Mouse (Mus musculus) limb, embryonic 12.5 days (tissue): ENCODE measurements around the gene Zfp454. TPM values are rescaled to one million over a fixed set of nuclear protein-coding genes. Genes with fewer than 3 reads are reported as not detected.

ENCODE experiments used
- ATAC-seq: fragments of 200-750 bp; cut with Nextera tagmentation; 2 replicates; pipeline ENCODE4 v1.8.0; 2017; ENCODE audit warnings: low read depth, moderate TSS enrichment; ENCODE audit not compliant: insufficient number of reproducible peaks, insufficient read depth, low FRiP score, low TSS enrichment
- H3K27ac ChIP-seq: fragments of 300-500 bp; sonication (generic); 2 replicates; pipeline ENCODE4 v1.5.1; 2016; ENCODE audit warnings: mild to moderate bottlenecking, moderate library complexity
- H3K27me3 ChIP-seq: fragments of 300-500 bp; sonication (generic); 2 replicates; pipeline ENCODE4 v1.6.1; 2016; ENCODE audit warnings: mild to moderate bottlenecking, moderate library complexity
- H3K36me3 ChIP-seq: fragments of 300-500 bp; sonication (generic); 2 replicates; pipeline ENCODE4 v1.6.1; 2016; ENCODE audit warnings: mild to moderate bottlenecking, moderate library complexity
- H3K4me1 ChIP-seq: fragments of 300-500 bp; sonication (generic); replicated peaks from 2 replicates; pipeline ENCODE4 v1.6.1; 2016
- H3K4me2 ChIP-seq: fragments of 300-500 bp; sonication (generic); 2 replicates; pipeline ENCODE4 v1.6.1; 2016; ENCODE audit warnings: mild to moderate bottlenecking, moderate library complexity
- H3K4me3 ChIP-seq: fragments of 300-500 bp; sonication (generic); replicated peaks from 2 replicates; pipeline ENCODE4 v1.5.1; 2016; ENCODE audit warnings: mild to moderate bottlenecking
- H3K9ac ChIP-seq: fragments of 300-500 bp; sonication (generic); replicated peaks from 2 replicates; pipeline ENCODE4 v1.6.1; 2016; ENCODE audit warnings: mild to moderate bottlenecking, moderate library complexity
- H3K9me3 ChIP-seq: fragments of 300-500 bp; sonication (generic); 2 replicates; pipeline ENCODE4 v1.6.1; 2016; ENCODE audit warnings: mild to moderate bottlenecking, moderate library complexity
- WGBS: fragments of 180-500 bp; shearing (Covaris S2); methylation state at CpG from one replicate; pipeline ENCODE4 v1.1.7; 2016; 5-methylcytosine and 5-hydroxymethylcytosine counted together
- polyA plus RNA-seq: library from polyadenylated mRNA; unstranded; fragments of >200 nt; fragmentation: Nextera tagmentation; extraction: Ambion mirVana; gene quantifications from 2 replicates; pipeline ENCODE4 v1.2.1, GENCODE M21; 2016

Gene Zfp454
- polyA plus RNA-seq, 1 experiment from 2014 or later = 14.3 TPM

DNA sequence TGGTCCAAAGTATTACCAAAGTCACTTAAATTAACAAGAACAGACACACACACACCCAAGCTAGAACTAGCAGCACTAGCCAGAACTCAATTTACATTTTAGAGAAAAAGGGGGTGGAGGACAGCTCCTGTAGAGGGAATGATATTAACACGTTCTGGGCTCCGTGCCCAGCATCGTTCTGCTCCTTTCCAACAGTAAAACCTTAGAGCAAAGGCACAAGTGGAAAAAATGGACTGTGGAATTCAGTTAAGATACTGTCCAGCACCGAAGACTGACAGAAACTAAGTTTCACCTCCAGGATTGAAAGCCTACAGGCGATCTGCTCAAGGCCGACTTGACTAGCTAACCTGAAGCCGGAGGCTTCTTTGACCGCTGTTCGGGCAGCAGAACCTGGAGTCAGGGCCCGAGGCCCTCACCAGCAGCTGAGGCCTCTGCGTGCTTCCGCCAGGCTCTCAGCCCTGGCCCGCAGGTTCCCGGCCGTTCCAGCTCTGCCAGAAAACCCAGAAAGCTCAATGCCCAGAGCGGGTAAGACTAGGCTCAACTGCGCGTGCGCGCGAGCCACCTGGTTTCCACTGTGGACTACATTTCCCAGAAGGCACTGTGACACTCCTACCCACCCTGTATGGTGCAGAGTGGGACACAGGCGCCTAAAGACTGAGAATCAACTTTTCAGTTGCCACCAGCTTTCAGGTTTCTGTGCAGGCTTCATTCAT is 46.3 kb downstream of the Zfp454 start, which contains the start of gene Zfp879:
Gene Zfp879 (minus strand): TSS at position 530 of the 713 bp plus-strand sequence.
- H3K4me2 ChIP-seq = peak within 1 kb of the TSS; percentile 61

DNA sequence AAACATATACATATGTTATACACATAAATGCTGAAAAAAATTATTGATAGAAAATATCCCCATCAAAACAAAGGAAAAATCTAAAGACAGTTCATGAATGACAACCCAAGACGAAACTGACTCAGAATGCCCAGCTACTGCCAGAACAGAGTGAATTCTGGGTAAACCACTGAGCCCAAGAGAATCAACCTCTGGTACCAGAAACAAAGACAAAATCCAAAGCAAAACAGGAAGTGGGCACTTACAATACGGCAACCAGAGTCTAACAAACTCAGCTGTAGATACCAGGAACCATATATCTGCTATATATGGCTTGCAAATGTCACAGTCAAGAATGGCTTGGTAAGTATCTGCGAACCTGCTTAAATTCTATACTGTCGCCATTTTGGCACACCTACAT is 51.7 kb downstream of the Zfp454 start:
- Histone ChIP-seq H3K36me3 (peaks cover 25% of the 10 kb centered on the region), H3K4me2 (no peak overlapping the region), H3K9me3 (peaks cover 12% of the 10 kb centered on the region), H3K27me3 (no peaks in the 10 kb centered on the region), H3K27ac (no peak overlapping the region), H3K9ac (no peak overlapping the region), H3K4me1 (0 out of 2 replicates have a peak, but pooled peaks cover 5% of the 10 kb centered on the region), H3K4me3 (no peak overlapping the region)
- 86% methylated on average over 4 of the region's 4 CpGs for WGBS
- no peak for ATAC-seq

More for the DNA sequence above, 46.3 kb downstream of the Zfp454 start, which contains the start of gene Zfp879:
- no peaks in the 10 kb centered on the region for H3K36me3 ChIP-seq
- peak; percentile 95 for ATAC-seq
- H3K4me3 ChIP-seq = peak within 1 kb of the TSS; percentile 41
- no peaks in the 10 kb centered on the region for H3K9me3 ChIP-seq
- peak within 1 kb of the TSS; percentile 92 for H3K27ac ChIP-seq
- H3K4me1 ChIP-seq = peaks cover 10% of the 10 kb centered on the region; the same call in 1 of the 2 replicates
- H3K27me3 ChIP-seq = peaks cover 16% of the 10 kb centered on the region
- 19% methylated on average over 22 of the region's 22 CpGs for WGBS
- H3K9ac ChIP-seq = peak within 1 kb of the TSS; percentile 62

GRCm38 (mm10) chr11:50827010-50827953 is 60.2 kb downstream of the Zfp454 start, which contains the start of gene Zfp354c:
Gene Zfp354c, minus strand, starts transcription at chr11:50827724.
- H3K9ac ChIP-seq = peak within 1 kb of the TSS; percentile 86
- under 1% methylated on average over 45 of the region's 45 CpGs for WGBS
- H3K27me3 ChIP-seq = no peaks in the 10 kb centered on the region
- peaks cover 42% of the 10 kb centered on the region for H3K36me3 ChIP-seq
- peaks cover 7% of the 10 kb centered on the region for H3K4me1 ChIP-seq
- ATAC-seq = peak; percentile 95
- peak within 1 kb of the TSS; percentile 76 for H3K4me2 ChIP-seq
- peak within 1 kb of the TSS; percentile 76 for H3K4me3 ChIP-seq
- H3K9me3 ChIP-seq = no peaks in the 10 kb centered on the region
- H3K27ac ChIP-seq = peak within 1 kb of the TSS; percentile 73

DNA sequence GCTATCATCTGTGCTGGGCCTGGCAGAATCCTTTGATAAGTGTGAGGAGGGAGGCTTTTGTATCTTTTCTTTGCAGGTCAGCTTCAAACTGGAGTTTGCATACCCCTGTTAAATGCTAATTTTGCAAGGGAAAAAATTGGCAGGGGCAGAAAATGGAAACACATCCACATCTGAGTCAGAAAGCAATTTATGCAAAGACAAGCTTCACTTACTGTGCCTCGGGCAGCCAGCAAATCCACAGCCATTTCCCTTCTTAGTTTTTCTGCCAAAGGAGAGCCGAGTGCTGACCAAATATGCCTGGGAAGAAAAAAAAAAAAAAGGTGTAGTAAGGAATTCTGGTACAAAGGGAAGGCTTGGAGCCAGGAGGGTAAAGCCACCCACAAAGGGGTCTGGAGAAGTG is 61.2 kb downstream of the Zfp454 start:
- no peak for ATAC-seq
- Histone ChIP-seq H3K27ac (no peak overlapping the region), H3K27me3 (no peaks in the 10 kb centered on the region), H3K9me3 (no peaks in the 10 kb centered on the region), H3K9ac (peak overlapping the region; percentile 86), H3K4me1 (peaks cover 7% of the 10 kb centered on the region), H3K4me2 (peak overlapping the region; percentile 76), H3K36me3 (peaks cover 49% of the 10 kb centered on the region), H3K4me3 (peak overlapping the region; percentile 76)
- whole genome bisulfite sequencing = 56% methylated on average over 2 of the region's 2 CpGs

Other genes starting within 250 kb of the Zfp454 start
- 56.1 and 61.0 TPM in 2 replicates for gene Zfp354c, start 59.9 kb downstream of the Zfp454 start, polyA plus RNA-seq
- gene Zfp879, start 46.1 kb downstream of the Zfp454 start, polyA plus RNA-seq = 1.2 TPM in 2 replicates
- 0.05 TPM in 1 of 2 replicates, not detected in the other for gene Grm6, start 37.0 kb downstream of the Zfp454 start, polyA plus RNA-seq
- gene Zfp2, start 28.5 kb upstream of the Zfp454 start, polyA plus RNA-seq = 16.0 and 16.5 TPM in 2 replicates
- gene Zfp354b, start 44.0 kb upstream of the Zfp454 start, polyA plus RNA-seq = 1.4 and 1.8 TPM in 2 replicates
- not detected in 2 replicates for gene 4933414I15Rik, start 56.1 kb upstream of the Zfp454 start, polyA plus RNA-seq
- not detected in 2 replicates for gene Prop1, start 66.1 kb upstream of the Zfp454 start, polyA plus RNA-seq
- not detected in 2 replicates for gene Olfr1378, start 78.9 kb upstream of the Zfp454 start, polyA plus RNA-seq
- gene Olfr1377, start 94.3 kb upstream of the Zfp454 start, polyA plus RNA-seq = not detected in 2 replicates
- not detected in 2 replicates for gene Olfr51, start 115.9 kb upstream of the Zfp454 start, polyA plus RNA-seq
- not detected in 2 replicates for gene Olfr54, start 126.6 kb upstream of the Zfp454 start, polyA plus RNA-seq
- gene Olfr1375, start 160.5 kb upstream of the Zfp454 start, polyA plus RNA-seq = not detected in 2 replicates
- gene Zfp354a, start 171.6 kb upstream of the Zfp454 start, polyA plus RNA-seq = 9.8 and 10.3 TPM in 2 replicates